Mouse (Mus musculus) forebrain, embryonic 16.5 days (tissue): ENCODE data around the gene Vgll4. TPM values are rescaled to one million over a fixed set of nuclear protein-coding genes. Genes with fewer than 3 reads are reported as not detected.

Experiments
- ATAC-seq: fragments of 200-750 bp; cut with Nextera tagmentation; 2 replicates; pipeline ENCODE4 v1.8.0; 2017; ENCODE audit warnings: mild to moderate bottlenecking, moderate library complexity
- H3K27ac ChIP-seq: fragments of 300-500 bp; sonication (generic); 2 replicates; pipeline ENCODE4 v1.5.1; 2014; ENCODE audit warnings: low read length, control low read depth
- H3K27me3 ChIP-seq: fragments of 300-500 bp; sonication (generic); replicated peaks from 2 replicates; pipeline ENCODE4 v1.6.1; 2014; ENCODE audit warnings: low read length; ENCODE audit not compliant: control insufficient read depth, insufficient read depth
- H3K36me3 ChIP-seq: fragments of 300-500 bp; sonication (generic); 2 replicates; pipeline ENCODE4 v1.6.1; 2014; ENCODE audit not compliant: control insufficient read depth, insufficient read depth
- H3K4me1 ChIP-seq: fragments of 300-500 bp; sonication (generic); replicated peaks from 2 replicates; pipeline ENCODE4 v1.6.1; 2014; ENCODE audit warnings: low read length; ENCODE audit not compliant: control insufficient read depth, insufficient read depth
- H3K4me2 ChIP-seq: fragments of 300-500 bp; sonication (generic); 2 replicates; pipeline ENCODE4 v1.6.1; 2014; ENCODE audit warnings: mild to moderate bottlenecking, low read length, control low read depth
- H3K4me3 ChIP-seq: fragments of 300-500 bp; sonication (generic); replicated peaks from 2 replicates; pipeline ENCODE4 v1.5.1; 2014; ENCODE audit warnings: mild to moderate bottlenecking, low read length, control low read depth
- H3K9ac ChIP-seq: fragments of 300-500 bp; sonication (generic); replicated peaks from 2 replicates; pipeline ENCODE4 v1.6.1; 2014; ENCODE audit warnings: low read depth, low read length, control low read depth
- H3K9me3 ChIP-seq: fragments of 300-500 bp; sonication (generic); 2 replicates; pipeline ENCODE4 v1.6.1; 2016; ENCODE audit warnings: low read length; ENCODE audit not compliant: control insufficient read depth
- WGBS: fragments of 180-500 bp; shearing (Covaris S2); extraction: QIAGEN DNeasy Blood & Tissue Kit; methylation state at CpG from one replicate; pipeline ENCODE4 v1.1.7; 2014; 5-methylcytosine and 5-hydroxymethylcytosine counted together
- polyA plus RNA-seq: library from polyadenylated mRNA; unstranded; fragments of >200 nt; fragmentation: Nextera tagmentation; extraction: Ambion mirVana; gene quantifications from 2 replicates; pipeline ENCODE4 v1.2.1, GENCODE M21; 2015

Vgll4 gene
- polyA plus RNA-seq, 1 experiment from 2014 or later, result 74.3 TPM

GRCm38 (mm10) chr6:114957756-114958155 is 12.0 kb downstream of the Vgll4 start:
- no peak overlapping the region for H3K27ac ChIP-seq

GRCm38 (mm10) chr6:114954496-114954895 is 15.3 kb downstream of the Vgll4 start:
- 86% methylated on average over 5 of the region's 5 CpGs for WGBS
- no peaks in the 10 kb centered on the region for H3K9me3 ChIP-seq

More at GRCm38 (mm10) chr6:114957756-114958155, 12.0 kb downstream of the Vgll4 start:
- peaks cover 5% of the 10 kb centered on the region for H3K4me1 ChIP-seq
- H3K4me2 ChIP-seq, result no peak overlapping the region
- no peak overlapping the region for H3K4me3 ChIP-seq
- H3K9ac ChIP-seq, result no peak overlapping the region
- H3K9me3 ChIP-seq, result no peaks in the 10 kb centered on the region
- 79% methylated on average over 12 of the region's 12 CpGs for WGBS
- H3K27me3 ChIP-seq, result no peaks in the 10 kb centered on the region
- no peaks in the 10 kb centered on the region for H3K36me3 ChIP-seq
- ATAC-seq, result no peak

GRCm38 (mm10) chr6:114953601-114954000 is 16.2 kb downstream of the Vgll4 start:
- no peak for ATAC-seq
- no peak overlapping the region for H3K27ac ChIP-seq
- H3K4me1 ChIP-seq, result peaks cover 22% of the 10 kb centered on the region
- 96% methylated on average over 5 of the region's 5 CpGs for WGBS
- no peaks in the 10 kb centered on the region for H3K27me3 ChIP-seq
- no peak overlapping the region for H3K4me3 ChIP-seq
- no peaks in the 10 kb centered on the region for H3K9me3 ChIP-seq
- no peak overlapping the region for H3K9ac ChIP-seq
- H3K36me3 ChIP-seq, result no peaks in the 10 kb centered on the region
- no peak overlapping the region for H3K4me2 ChIP-seq

More at GRCm38 (mm10) chr6:114954496-114954895, 15.3 kb downstream of the Vgll4 start:
- H3K4me1 ChIP-seq, result peaks cover 22% of the 10 kb centered on the region
- H3K4me3 ChIP-seq, result no peak overlapping the region
- H3K9ac ChIP-seq, result no peak overlapping the region
- H3K36me3 ChIP-seq, result no peaks in the 10 kb centered on the region
- no peaks in the 10 kb centered on the region for H3K27me3 ChIP-seq
- no peak for ATAC-seq
- H3K27ac ChIP-seq, result no peak overlapping the region
- H3K4me2 ChIP-seq, result no peak overlapping the region

- Histone ChIP-seq H3K4me2 (no peak overlapping the region), H3K9me3 (no peaks in the 10 kb centered on the region), H3K9ac (no peak overlapping the region), H3K4me3 (no peak overlapping the region), H3K4me1 (peaks cover 22% of the 10 kb centered on the region), H3K36me3 (no peaks in the 10 kb centered on the region), H3K27ac (peak overlapping the region; percentile 83), H3K27me3 (no peaks in the 10 kb centered on the region; the same call in 1 of the 2 replicates)
- 9% methylated on average over 5 of the region's 5 CpGs for WGBS
- peak; percentile 82 for ATAC-seq
Observed at GRCm38 (mm10) chr6:114952356-114952755, 17.4 kb downstream of the Vgll4 start.

- WGBS, result 83% methylated on average over 14 of the region's 14 CpGs
- no peaks in the 10 kb centered on the region for H3K36me3 ChIP-seq
- H3K27me3 ChIP-seq, result no peaks in the 10 kb centered on the region; the same call in 1 of the 2 replicates
- H3K9me3 ChIP-seq, result no peaks in the 10 kb centered on the region
- no peak overlapping the region for H3K9ac ChIP-seq
- no peak overlapping the region for H3K4me3 ChIP-seq
- no peak for ATAC-seq
- H3K4me2 ChIP-seq, result no peak overlapping the region
- no peaks in the 10 kb centered on the region for H3K4me1 ChIP-seq
- H3K27ac ChIP-seq, result no peak overlapping the region
Observed at GRCm38 (mm10) chr6:114944456-114945438, 25.0 kb downstream of the Vgll4 start.

GRCm38 (mm10) chr6:114941201-114941849 is 28.5 kb downstream of the Vgll4 start:
- Histone ChIP-seq H3K36me3 (no peaks in the 10 kb centered on the region), H3K9ac (no peak overlapping the region), H3K27me3 (no peaks in the 10 kb centered on the region; the same call in 1 of the 2 replicates), H3K4me1 (no peaks in the 10 kb centered on the region), H3K4me3 (no peak overlapping the region), H3K9me3 (no peaks in the 10 kb centered on the region), H3K27ac (no peak overlapping the region), H3K4me2 (no peak overlapping the region)
- WGBS, result 74% methylated on average over 8 of the region's 8 CpGs
- no peak for ATAC-seq

GRCm38 (mm10) chr6:114939666-114940065 is 30.1 kb downstream of the Vgll4 start:
- no peak for ATAC-seq
- no peaks in the 10 kb centered on the region for H3K4me1 ChIP-seq

GRCm38 (mm10) chr6:114936941-114937313 is 32.9 kb downstream of the Vgll4 start:
- Histone ChIP-seq H3K4me3 (no peak overlapping the region), H3K27me3 (no peaks in the 10 kb centered on the region), H3K36me3 (no peaks in the 10 kb centered on the region), H3K4me2 (no peak overlapping the region), H3K4me1 (peaks cover under 1% of the 10 kb centered on the region), H3K9ac (no peak overlapping the region), H3K9me3 (no peaks in the 10 kb centered on the region), H3K27ac (no peak overlapping the region)
- ATAC-seq, result no peak
- 79% methylated on average over 5 of the region's 5 CpGs for WGBS

More at GRCm38 (mm10) chr6:114939666-114940065, 30.1 kb downstream of the Vgll4 start:
- H3K9me3 ChIP-seq, result no peaks in the 10 kb centered on the region
- no peak overlapping the region for H3K27ac ChIP-seq
- WGBS, result 87% methylated on average over 2 of the region's 2 CpGs
- no peak overlapping the region for H3K4me3 ChIP-seq
- no peak overlapping the region for H3K4me2 ChIP-seq
- no peaks in the 10 kb centered on the region for H3K27me3 ChIP-seq
- no peaks in the 10 kb centered on the region for H3K36me3 ChIP-seq
- H3K9ac ChIP-seq, result no peak overlapping the region

GRCm38 (mm10) chr6:114936297-114936940 is 33.4 kb downstream of the Vgll4 start:
- peaks cover 6% of the 10 kb centered on the region for H3K4me1 ChIP-seq
- no peaks in the 10 kb centered on the region for H3K36me3 ChIP-seq
- H3K9me3 ChIP-seq, result no peaks in the 10 kb centered on the region
- H3K27me3 ChIP-seq, result no peaks in the 10 kb centered on the region
- H3K4me2 ChIP-seq, result no peak overlapping the region
- no peak for ATAC-seq
- no peak overlapping the region for H3K27ac ChIP-seq
- no peak overlapping the region for H3K9ac ChIP-seq
- H3K4me3 ChIP-seq, result no peak overlapping the region
- 86% methylated on average over 19 of the region's 19 CpGs for WGBS
